Mouse (Mus musculus) heart, embryonic 16.5 days (tissue): Measurements from ENCODE around the gene Gm21292. TPM values are rescaled to one million over a fixed set of nuclear protein-coding genes. Genes with fewer than 3 reads are reported as not detected.
"Not testable (repeated sequence)": the region's sequence is repeated elsewhere in the genome, so short reads cannot be mapped to it uniquely, and the experiment has no call there.

Experiments
- ATAC-seq: fragments of 200-750 bp; cut with Nextera tagmentation; replicated peaks from 2 replicates; pipeline ENCODE4 v1.8.0; 2017; ENCODE audit warnings: moderate number of reproducible peaks; ENCODE audit not compliant: insufficient read depth, low FRiP score; ENCODE audit errors: extremely low read depth
- H3K27ac ChIP-seq: fragments of 300-500 bp; sonication (generic); 2 replicates; pipeline ENCODE4 v1.5.1; 2014; ENCODE audit warnings: mild to moderate bottlenecking, low read length, control low read depth, moderate library complexity
- H3K27me3 ChIP-seq: fragments of 300-500 bp; sonication (generic); 2 replicates; pipeline ENCODE4 v1.6.1; 2014; ENCODE audit warnings: low read length, mixed read lengths; ENCODE audit not compliant: control insufficient read depth, insufficient read depth
- H3K36me3 ChIP-seq: fragments of 300-500 bp; sonication (generic); 2 replicates; pipeline ENCODE4 v1.6.1; 2014; ENCODE audit not compliant: control insufficient read depth, insufficient read depth
- H3K4me1 ChIP-seq: fragments of 300-500 bp; sonication (generic); 2 replicates; pipeline ENCODE4 v1.6.1; 2014; ENCODE audit warnings: low read length, mixed read lengths; ENCODE audit not compliant: control insufficient read depth, insufficient read depth
- H3K4me2 ChIP-seq: fragments of 300-500 bp; sonication (generic); 2 replicates; pipeline ENCODE4 v1.6.1; 2014; ENCODE audit warnings: low read depth, mild to moderate bottlenecking, control low read depth, low read length
- H3K4me3 ChIP-seq: fragments of 300-500 bp; sonication (generic); 2 replicates; pipeline ENCODE4 v1.5.1; 2014; ENCODE audit warnings: mild to moderate bottlenecking, control low read depth, low read length
- H3K9ac ChIP-seq: fragments of 300-500 bp; sonication (generic); 2 replicates; pipeline ENCODE4 v1.6.1; 2014; ENCODE audit warnings: low read length, control low read depth
- H3K9me3 ChIP-seq: fragments of 300-500 bp; sonication (generic); replicated peaks from 2 replicates; pipeline ENCODE4 v1.6.1; 2016; ENCODE audit warnings: low read length; ENCODE audit not compliant: control insufficient read depth
- WGBS: fragments of 180-500 bp; shearing (Covaris S2); extraction: QIAGEN DNeasy Blood & Tissue Kit; methylation state at CpG from one replicate; pipeline ENCODE4 v1.1.7; 2014; 5-methylcytosine and 5-hydroxymethylcytosine counted together
- polyA plus RNA-seq: library from polyadenylated mRNA; unstranded; fragments of >200 nt; fragmentation: Nextera tagmentation; extraction: Ambion mirVana; gene quantifications from 2 replicates; pipeline ENCODE4 v1.2.1, GENCODE M21; 2015

Gm21292 gene
- not detected in 2 replicates for polyA plus RNA-seq

GRCm38 (mm10) chrY:9133824-9134223 is at the start of gene Gm21292:
Gene Gm21292 (minus strand): TSS chrY:9133924.
- H3K9me3 ChIP-seq, H3K4me3 ChIP-seq, H3K27ac ChIP-seq, H3K27me3 ChIP-seq, ATAC-seq, H3K4me2 ChIP-seq, H3K36me3 ChIP-seq, H3K9ac ChIP-seq, H3K4me1 ChIP-seq: not testable (repeated sequence)
- 14% methylated on average over 1 of the region's 2 CpGs for WGBS

Other genes starting within 250 kb of the Gm21292 start
- gene Gm21721, start 68.3 kb upstream of the Gm21292 start, polyA plus RNA-seq = not detected in 2 replicates
- gene Gm21812, start 213.3 kb upstream of the Gm21292 start, polyA plus RNA-seq = not detected in 2 replicates